Mouse (Mus musculus): ENCODE measurements around the gene Cetn3. TPM values are rescaled to one million over a fixed set of nuclear protein-coding genes. Genes with fewer than 3 reads are reported as not detected.

Cetn3 gene
- 48.6 and 52.3 TPM in 2 replicates for polyA plus RNA-seq (2012; rRNA removed)

GRCm38 (mm10) chr13:81782971-81783404 is at the start of gene Cetn3:
Gene Cetn3 (plus strand): TSS chr13:81783077.

Other genes with a start within 250 kb of the Cetn3 start
- 0.34 and 0.70 TPM in 2 replicates for gene Adgrv1, start 149.9 kb upstream of the Cetn3 start, polyA plus RNA-seq (2012; rRNA removed)
- gene Lysmd3, start 125.4 kb upstream of the Cetn3 start, polyA plus RNA-seq (2012; rRNA removed), result 6.5 and 6.9 TPM in 2 replicates
- 4.0 TPM in 2 replicates for gene Polr3g, start 72.1 kb upstream of the Cetn3 start, polyA plus RNA-seq (2012; rRNA removed)
- 2.1 and 2.7 TPM in 2 replicates for gene Mblac2, start 71.7 kb upstream of the Cetn3 start, polyA plus RNA-seq (2012; rRNA removed)